Mouse (Mus musculus) spleen, adult 2 months (tissue): ENCODE results near the gene Sec22c.

Experiments
- CTCF ChIP-seq: fragments of 200-500 bp; IDR thresholded peaks from 2 replicates; pipeline ENCODE4 v1.5.1; 2011; ENCODE audit warnings: mild to moderate bottlenecking, inconsistent platforms; ENCODE audit not compliant: insufficient read depth, insufficient read length, insufficient replicate concordance; ENCODE audit errors: extremely low read depth
- POLR2A ChIP-seq: fragments of 200-500 bp; IDR thresholded peaks from 2 replicates; pipeline ENCODE4 v1.6.1; 2011; ENCODE audit warnings: low read depth, low read length, inconsistent platforms

DNA sequence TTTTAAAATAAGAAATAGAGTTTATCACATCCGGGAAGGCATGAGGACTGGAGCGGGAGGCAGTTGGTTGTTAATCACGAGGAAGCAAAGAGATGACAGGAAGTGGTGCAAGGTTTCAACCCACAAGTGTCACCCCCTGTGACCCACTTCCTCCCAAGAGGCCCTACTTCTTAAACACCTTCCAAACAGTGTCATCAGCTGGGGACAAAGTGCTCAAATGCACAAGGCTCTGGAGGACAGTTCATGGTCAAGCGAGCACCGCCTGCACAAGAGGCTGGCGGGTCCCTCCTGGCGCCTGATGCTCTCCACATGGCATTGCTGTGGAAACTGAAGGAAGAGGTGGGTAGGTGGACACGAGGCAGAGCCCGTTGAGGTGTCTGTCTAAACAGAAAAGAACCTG, 30.3 kb downstream of the Sec22c start:
- no peak for TF ChIP-seq CTCF
- TF ChIP-seq POLR2A: peak; percentile 51; the same call in 1 of the 2 replicates
